Mouse (Mus musculus) cerebellum, adult (tissue): ENCODE results near the gene Gpr1.

Source experiments
- ATAC-seq: cut with Nextera tagmentation; 2 replicates; pipeline ENCODE4 v1.9.2; 2017; ENCODE audit warnings: mild to moderate bottlenecking, moderate library complexity, mixed read lengths; ENCODE audit not compliant: insufficient number of reproducible peaks, low FRiP score, low TSS enrichment

Gene Gpr1

GRCm38 (mm10) chr1:63214271-63214558, at the start of gene Gpr1:
Gene Gpr1, minus strand, starts transcription at chr1:63214543.
- no peak for ATAC-seq

DNA sequence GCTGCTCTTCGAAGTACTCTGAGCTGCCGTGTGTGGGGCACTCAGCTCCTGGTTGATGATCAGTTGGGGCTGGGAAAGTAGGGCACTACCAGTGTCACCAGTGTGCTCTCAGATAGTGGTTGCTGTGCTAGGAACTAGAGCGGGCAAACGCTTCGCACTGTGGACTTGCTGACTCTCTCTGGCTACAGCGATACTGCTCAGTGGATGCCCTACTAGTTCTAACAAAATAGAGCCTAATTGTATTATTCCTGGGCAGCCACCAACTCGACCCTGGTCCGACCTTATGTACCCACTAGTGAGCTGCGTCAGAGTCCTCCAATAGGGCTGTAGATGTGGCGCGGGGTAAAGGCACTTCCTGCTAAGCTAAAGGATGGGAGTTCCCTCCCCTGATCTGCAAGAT, 49.3 kb upstream of the Gpr1 start:
- no peak for ATAC-seq

- no peak for ATAC-seq
Measured at GRCm38 (mm10) chr1:63261041-63261590, 46.8 kb upstream of the Gpr1 start.

GRCm38 (mm10) chr1:63260742-63261033, 46.3 kb upstream of the Gpr1 start:
- no peak for ATAC-seq

DNA sequence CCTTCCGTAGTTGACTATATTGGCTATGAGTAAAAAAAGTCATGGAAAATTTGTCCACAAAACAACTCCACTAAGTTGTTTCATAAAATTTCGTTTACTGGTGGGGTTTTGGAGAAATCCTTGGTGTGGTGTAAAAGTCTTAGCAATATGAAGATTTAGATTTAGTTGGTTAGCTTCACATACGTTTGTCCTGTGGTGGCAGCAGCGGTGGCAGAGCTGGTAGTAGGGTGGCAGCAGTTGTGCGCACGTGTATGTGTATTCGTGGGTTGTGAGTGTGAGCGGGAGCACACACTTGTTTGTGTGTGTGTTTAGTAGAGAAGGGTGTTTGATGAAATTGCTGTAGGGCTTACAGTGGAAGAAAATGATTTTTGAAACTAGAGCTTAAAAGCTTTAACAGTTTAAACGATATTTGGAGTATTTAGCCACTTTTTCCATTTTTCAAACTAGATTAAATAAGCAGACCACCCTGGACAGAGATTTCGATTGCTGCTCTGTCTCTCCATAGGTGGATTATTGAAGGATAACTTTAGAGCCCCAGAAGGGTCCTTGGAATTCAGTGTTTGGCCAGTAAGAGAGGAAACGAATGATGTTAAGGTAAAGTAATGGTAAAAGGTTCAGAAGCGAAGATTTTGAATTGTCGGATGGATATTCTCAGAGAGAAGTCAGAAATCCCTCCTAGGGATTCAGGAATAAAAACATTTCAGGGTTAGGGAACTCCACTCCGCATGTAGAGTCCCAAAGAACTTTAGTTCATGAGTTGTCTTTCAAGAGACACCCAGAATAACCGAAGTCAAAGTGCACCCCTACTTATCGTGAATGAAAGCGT, 45.8 kb upstream of the Gpr1 start:
- ATAC-seq: no peak

DNA sequence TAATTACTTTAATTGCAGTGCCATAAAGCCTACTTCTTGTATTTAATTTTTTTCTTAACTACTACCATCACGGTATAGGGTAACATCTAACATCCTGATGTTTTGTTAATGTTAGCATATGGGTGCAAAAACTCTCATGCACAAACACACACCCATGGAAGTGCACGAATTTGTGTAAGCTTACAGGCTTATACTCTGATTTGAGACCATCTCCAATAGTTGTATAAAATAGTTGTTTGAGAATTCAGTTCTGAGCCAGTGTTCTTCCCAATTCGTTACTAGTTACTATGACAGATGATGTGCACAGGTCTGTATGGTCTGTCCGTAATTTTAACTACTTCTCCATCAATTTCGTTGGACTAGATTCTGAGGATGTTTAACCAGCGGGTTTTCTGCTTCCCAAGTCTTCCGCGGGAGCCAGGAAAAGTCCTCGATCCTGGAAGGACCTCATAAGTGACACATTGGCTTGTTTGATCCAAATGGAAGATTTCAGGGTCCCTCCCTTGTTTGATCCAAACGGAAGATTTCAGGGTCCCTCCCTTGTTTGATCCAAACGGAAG, 45.0 kb upstream of the Gpr1 start:
- no peak for ATAC-seq

GRCm38 (mm10) chr1:63258501-63258900, 44.2 kb upstream of the Gpr1 start:
- ATAC-seq: no peak

GRCm38 (mm10) chr1:63256083-63256482, 41.7 kb upstream of the Gpr1 start:
- ATAC-seq: no peak

DNA sequence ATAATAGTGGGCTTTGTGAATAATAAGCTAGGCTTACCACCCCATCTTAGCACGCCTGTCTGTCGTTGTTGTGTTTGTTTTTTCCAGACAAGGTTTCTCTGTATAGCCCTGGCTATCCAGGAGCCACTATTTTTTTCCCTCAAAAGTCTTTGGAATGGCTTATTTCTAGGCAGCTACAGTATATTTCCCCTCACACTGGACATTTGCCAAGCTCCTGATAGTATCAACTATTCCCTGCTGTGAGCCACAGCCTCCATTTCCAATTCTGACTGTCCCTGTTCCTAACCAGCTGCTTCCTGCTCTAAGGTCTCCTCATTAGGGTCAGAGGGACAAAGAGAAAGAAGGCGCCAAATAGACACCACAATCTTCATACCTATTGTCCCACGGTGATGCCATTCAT, 40.8 kb upstream of the Gpr1 start:
- ATAC-seq: no peak

DNA sequence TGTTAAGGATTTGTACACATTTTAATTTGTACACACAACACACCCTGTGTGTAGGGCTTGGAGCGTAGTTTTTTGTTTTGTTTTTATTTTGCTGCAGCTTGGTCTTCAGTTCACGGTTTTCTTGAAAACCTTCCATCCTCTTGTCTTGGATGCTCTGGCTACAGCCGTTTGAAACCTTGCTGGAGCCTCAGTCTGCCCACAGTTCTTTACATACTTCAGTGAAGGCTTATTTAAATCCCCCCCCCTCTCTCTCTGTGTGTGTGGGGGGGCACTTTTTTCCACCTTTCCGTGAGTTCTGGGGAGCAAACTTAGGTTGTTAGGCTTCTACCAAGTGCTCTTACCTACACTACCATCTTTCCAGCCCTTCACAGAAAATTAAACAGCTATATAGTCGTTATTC, 38.9 kb upstream of the Gpr1 start:
- no peak for ATAC-seq

DNA sequence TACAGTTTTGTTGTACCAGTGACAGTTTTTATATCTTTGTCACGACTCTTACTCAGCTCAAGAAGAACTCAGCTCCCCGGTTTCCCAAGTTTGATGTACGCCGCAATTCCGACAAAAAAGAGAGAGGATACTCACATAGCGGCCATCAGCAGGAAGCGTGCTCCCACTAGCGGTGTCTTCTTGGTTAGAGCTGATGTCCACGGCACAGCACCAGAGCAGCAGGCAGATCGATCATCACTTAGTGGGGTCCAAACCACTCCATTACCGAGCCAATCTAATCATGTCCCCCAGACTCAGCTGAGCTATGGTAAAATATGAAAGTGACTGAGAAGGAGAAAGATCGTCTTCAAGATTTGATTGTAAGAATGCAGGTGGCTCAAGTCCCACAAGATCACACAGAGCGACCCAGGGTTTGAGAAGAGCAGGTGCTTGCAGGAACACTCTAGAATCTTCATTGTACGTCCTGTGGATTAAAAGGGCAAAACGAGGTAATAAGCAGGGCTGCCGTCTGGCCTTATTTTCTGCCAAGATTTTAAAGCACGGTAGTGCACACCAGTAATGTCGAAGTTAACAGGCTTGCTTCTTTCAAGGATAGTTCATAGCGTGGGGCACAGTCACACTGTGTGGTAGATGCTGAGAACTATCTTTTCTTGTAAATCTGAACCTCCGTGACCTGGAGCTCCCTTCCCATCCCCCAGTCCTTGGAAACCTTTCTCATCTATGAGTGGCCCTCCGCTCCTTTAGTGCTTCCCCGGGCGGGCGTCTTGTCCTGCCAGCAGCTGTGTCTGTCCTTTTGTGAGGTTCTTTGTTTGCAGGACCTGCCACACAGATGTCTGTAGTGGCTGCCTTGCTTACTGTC, 38.2 kb upstream of the Gpr1 start:
- ATAC-seq: no peak

- no peak for ATAC-seq
Measured at GRCm38 (mm10) chr1:63249261-63249660, 34.9 kb upstream of the Gpr1 start.

GRCm38 (mm10) chr1:63248360-63248851, 34.1 kb upstream of the Gpr1 start:
- no peak for ATAC-seq

- no peak for ATAC-seq
Measured at GRCm38 (mm10) chr1:63247831-63248359, 33.6 kb upstream of the Gpr1 start.

DNA sequence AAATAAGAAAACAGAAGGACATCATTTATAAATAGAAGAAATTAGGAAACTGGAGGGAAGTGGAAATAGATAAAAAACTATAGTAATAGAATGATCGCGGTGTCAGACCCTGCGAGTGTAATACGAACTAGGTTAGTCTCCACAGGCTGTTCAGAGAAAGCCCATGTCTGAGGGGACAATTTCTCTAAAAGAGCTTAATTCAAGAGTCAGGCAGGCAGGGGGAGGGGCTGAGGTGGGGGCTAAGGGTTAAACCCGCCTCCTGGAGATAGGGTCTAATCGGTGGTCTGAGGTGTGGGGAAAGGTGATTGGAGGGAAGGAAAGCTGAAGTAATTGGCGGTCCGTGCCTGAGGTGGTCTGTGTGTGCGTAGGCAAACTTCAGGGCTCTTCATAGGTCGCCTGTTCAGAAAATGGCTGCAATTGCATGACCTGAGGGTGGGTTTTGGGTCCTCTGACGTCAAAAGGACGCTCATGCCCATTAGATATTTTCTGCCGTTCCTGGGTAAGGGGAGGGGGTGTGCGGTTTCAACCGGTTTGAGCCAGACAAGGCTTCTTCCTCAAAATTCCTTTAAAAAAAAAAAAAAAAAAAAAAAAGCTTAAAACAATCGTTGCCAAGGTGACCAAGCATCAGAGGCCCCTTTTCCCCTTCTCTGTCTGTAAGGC, 32.6 kb upstream of the Gpr1 start:
- no peak for ATAC-seq

GRCm38 (mm10) chr1:63243854-63244253, 29.5 kb upstream of the Gpr1 start:
- no peak for ATAC-seq

DNA sequence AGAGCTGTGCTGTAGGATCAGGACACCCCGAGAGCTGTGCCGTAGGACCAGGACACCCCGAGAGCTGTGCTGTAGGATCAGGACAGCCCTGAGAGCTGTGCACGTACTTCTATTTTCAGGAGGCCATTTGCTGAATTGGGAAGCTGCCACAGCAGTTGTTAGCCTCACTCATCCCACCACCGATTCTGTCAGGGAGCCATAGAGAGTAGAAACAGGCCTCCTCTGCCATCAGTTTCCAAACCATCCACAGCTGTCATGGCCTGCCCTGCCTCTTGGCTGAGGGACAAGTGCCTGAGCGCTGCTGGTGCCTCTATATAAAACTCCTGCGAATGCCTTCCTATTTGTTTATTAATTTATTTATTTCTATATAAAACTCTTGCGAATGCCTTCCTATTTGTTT, 25.4 kb upstream of the Gpr1 start:
- ATAC-seq: no peak

DNA sequence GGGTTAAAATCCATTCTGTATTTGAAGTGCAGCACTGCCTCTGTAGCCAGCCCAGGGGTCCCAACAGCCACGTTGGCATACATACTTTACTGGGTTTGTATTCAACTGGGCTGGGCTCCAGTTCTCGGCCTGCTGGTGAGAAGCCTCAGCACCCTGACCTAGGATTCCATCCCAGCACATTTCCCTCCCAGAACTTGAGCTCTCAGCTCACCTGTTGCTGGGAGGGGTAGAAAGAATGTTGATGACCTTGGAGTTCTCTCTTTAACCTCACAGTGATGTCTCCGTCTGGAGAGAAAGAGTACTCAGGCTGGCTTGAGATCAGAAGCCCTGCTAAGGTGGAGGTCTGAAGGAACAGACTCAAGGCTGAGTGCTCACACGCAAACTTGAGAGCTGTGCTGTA, 25.0 kb upstream of the Gpr1 start:
- no peak for ATAC-seq

GRCm38 (mm10) chr1:63237371-63237770, 23.0 kb upstream of the Gpr1 start:
- no peak for ATAC-seq

GRCm38 (mm10) chr1:63227241-63227640, 12.9 kb upstream of the Gpr1 start:
- ATAC-seq: no peak
